Mouse (Mus musculus) layer of hippocampus, postnatal 10 days (tissue): ENCODE measurements at regions not wholly inside any gene's neighbourhood (a gene's known extent, or its start where the extent isn't known, plus 50 kb on each side); places are given as distances from the start of the nearest gene placed in this dataset.

Experiments used
- DNase-seq, 2 experiments: peaks; one replicate each; pipeline ENCODE4 v3.0.0; 2021; ENCODE audit warnings: low spot score in 2 of 2

DNA sequence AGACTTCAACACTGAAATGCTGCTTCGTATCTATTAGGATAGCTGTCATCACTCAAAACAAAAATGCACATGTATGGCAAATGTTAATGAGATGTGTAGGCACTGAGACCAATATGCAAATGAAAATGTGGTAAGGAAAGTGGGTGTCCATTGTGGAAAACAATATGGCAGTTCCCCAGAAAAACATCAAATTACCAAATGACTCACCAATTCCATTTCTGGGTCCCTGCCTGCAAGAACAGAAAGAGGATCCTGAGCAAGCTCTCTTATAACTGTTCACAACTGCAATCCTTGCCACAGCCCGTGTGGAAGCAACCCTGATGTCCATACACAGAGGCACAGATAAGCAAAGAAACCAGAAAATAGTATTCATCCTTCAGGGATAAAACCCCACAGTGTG is 442.0 kb downstream of the Defb40 start:
- DNase-seq: no peak

- DNase-seq: no peak
Measured at GRCm38 (mm10) chr8:18528120-18528519, 449.9 kb downstream of the Defb40 start.

- no peak for DNase-seq
Measured at GRCm38 (mm10) chr8:18512409-18512808, 465.6 kb downstream of the Defb40 start.

DNA sequence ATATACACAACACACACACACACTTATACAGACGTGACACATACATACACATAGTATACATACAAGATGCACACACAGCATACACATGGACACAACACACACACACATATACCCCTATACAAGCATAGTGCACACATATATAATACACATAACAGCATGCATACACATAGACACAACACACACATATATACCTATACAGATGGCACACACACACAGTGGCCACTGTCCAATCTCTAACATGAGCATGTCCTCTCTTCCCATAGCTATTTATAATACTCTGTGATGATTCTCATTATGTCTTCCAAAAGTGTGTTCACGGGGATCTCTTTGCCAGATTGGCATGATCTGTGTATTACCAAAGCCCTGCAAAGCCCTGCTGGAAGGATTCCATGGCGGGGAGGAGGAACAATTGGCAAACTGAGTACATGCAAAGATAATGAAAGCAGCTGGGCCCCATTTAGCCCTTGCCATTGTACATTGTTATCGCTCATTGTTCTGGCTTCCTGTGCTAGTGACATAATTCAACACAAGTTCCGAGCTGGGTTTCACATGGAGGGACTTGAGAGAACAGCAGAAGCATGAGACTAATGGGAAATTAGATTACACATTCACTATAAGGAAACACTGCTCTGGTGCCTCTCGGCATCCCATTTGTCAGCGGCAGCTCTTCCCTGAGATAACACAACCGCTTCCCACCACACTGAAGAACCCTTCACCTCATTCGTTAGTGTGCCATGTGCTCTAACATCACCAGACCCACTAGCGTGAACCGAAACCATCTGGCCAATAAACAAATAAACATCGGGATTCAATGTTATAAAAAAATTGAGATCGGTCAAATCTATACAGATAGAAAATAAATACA is 471.7 kb downstream of the Defb40 start:
- peak; percentile 51 to 59 for DNase-seq

DNA sequence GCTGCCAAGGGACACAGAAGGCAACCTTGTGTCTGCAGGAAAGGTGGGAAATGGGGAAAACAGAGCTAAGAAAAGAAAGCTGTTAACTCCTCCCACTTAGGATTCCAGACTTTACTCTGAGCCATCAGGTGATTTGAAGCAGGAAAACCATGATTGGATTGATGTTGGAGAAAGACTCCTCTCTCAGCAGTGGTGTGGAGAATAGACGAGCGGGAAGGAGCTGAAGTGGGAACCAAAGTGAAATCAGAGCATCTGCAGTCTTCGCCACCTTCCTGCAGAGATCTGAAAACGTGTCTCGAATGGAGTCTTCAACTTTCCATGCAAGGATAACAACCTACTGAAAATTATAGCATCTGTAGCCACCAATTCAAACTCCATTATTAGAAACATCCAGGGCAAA is 487.4 kb downstream of the Defb40 start:
- no peak for DNase-seq

DNA sequence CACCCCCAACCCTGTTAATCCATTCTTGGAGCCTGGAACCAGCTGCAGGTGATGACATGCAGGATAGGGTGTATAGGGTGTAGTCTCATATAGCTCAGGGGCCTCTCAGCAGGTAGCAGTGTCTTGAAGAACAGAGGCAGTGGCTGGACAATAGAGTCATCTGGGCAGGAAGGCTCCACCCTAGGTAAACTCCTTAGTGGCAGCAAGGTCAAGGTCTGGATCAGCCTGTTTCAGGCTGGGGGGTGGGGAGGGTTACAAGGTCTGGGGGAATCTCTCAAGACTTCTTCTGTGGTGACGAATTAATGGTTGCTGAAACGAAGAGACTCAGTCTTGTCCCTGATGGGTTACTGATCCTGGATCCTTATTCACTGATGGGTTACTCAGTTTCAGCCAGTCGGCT is 498.0 kb downstream of the Defb40 start:
- no peak for DNase-seq

- no peak for DNase-seq
Measured at GRCm38 (mm10) chr8:18478166-18478565, 499.9 kb downstream of the Defb40 start.

GRCm38 (mm10) chr8:18467511-18467910 is 510.5 kb downstream of the Defb40 start:
- no peak for DNase-seq

DNA sequence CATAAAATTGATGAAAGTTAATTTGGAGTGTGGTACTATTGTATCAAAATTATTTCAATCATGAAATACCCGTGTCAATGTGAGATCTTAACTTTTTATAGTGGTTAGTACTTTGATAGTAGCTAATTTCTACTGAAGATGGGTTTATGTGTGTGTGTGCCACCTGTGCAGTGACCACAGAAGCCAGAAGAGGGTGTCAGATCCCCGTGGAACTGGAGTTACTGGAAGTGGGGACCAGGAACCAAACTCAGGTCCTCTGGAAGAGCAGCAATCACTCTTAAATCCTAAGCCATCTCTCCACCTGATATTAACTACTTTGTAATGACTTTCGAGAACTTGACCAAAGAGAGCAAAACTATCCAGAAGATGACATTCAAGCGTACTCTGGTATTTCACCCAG is 517.4 kb downstream of the Defb40 start:
- no peak for DNase-seq

DNA sequence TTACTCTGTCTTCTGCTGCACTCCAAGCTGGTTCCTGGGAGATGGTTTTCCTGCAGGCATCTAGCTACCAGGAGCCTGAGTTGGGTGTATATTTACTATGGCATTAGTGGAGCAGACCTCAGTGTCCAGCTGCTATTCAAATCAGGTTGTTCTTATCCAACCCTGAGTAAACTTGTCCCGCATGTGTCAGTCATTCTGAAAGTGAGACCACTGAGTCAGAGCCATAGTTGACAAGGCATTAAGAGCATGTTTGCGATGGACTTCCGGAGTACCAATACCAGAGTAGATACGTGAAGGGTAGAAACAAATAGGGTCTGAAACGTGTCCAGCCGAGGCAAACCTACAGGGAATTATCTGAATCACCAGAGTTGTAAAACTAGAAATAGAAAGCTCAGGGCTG is 520.6 kb downstream of the Defb40 start:
- DNase-seq: no peak

GRCm38 (mm10) chr8:18449015-18449414 is 529.0 kb downstream of the Defb40 start:
- DNase-seq: no peak

DNA sequence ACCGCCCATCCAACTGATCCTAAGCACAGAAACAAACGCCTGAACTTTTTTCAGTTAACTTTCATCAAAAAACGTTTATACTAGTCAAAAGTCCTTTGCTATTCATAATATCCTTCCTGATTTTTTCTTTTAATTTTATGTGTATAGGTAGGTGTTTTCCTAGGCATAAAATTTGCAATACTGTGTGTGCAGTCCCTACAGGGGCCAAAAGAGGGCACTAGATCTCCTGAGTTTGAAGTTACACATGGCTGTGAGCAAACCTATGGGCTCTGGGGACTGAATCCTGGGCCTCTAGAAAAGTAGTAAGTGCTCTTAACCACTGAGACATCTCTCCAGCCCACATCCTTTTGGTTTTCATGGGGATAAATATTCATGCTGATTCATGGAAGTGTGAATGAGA is 535.8 kb downstream of the Defb40 start:
- no peak for DNase-seq

- DNase-seq: no peak
Measured at GRCm38 (mm10) chr8:18422846-18423245, 555.2 kb downstream of the Defb40 start.

GRCm38 (mm10) chr8:18412470-18412869 is 565.6 kb downstream of the Defb40 start:
- DNase-seq: no peak

GRCm38 (mm10) chr8:18406446-18406845 is 571.6 kb downstream of the Defb40 start:
- no peak for DNase-seq

DNA sequence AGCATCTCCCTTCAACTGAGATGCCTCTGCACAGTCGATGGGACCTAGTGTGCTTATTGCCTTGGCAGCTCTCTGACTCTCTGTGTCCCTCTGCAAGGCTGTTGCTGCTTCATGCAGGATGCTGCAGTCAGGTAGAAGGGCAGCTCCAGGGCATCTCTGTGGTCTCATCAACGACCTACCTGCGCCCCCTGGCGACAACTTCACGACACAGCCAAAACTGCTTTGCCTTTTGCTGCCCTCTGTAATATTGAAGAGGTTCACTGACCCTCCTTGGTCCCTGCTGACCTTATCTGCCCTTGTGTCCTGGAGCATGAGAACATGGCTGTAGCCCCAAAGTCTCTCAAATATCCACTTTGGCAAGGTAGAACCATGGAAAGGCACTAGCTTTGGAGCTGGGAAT is 589.7 kb downstream of the Defb40 start:
- DNase-seq: peak; percentile 57 to 69

- DNase-seq: no peak
Measured at GRCm38 (mm10) chr8:18381615-18382178, 596.4 kb downstream of the Defb40 start.

DNA sequence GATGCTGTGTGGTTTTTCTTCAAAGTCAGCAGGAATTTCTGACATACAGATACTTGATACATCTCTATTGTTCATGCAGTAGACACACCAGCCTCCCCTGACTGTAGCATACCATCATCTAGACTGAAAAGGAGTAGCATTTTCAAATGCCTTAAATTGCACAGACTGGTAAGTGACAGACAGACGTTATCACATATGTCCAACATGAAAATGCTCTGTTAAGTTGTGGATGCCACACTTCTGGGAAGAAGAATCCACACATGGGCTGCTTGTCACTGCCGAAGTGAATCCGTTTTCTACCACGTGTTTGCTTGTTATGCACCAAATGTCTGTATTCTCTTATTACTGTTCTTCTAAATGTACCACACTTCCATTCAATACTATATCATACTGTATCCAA is 629.3 kb downstream of the Defb40 start:
- DNase-seq: no peak

- no peak for DNase-seq
Measured at GRCm38 (mm10) chr8:18346248-18346647, 631.8 kb downstream of the Defb40 start.

- DNase-seq: peak; percentile 68 to 69
Measured at GRCm38 (mm10) chr8:18345322-18345721, 632.7 kb downstream of the Defb40 start.

DNA sequence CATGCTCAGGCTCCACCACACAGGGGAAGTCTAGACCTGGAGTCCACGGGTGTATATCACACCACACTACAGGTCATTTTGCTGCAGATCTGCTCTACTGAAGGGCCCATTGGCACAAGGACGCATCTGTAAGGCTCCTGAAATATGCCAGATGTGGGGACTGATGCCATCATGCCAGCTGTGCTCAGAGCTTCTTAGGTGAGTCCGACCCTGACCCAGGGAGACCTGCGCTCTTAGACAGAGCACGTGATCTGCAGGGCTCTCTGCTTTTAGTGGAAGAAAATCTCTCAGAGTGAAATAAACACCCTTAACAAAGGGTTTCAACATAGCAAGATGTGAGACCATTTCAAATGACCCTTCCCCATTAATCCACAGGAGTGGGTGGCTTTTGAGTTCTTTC is 633.2 kb downstream of the Defb40 start:
- DNase-seq: no peak

GRCm38 (mm10) chr8:18335576-18335975 is 642.5 kb downstream of the Defb40 start:
- no peak for DNase-seq

- DNase-seq: no peak
Measured at GRCm38 (mm10) chr8:18328521-18328920, 649.5 kb downstream of the Defb40 start.
